Mouse (Mus musculus) bone marrow, adult 2 months (tissue): Measurements from ENCODE around the gene Actr6. TPM values are rescaled to one million over a fixed set of nuclear protein-coding genes. Genes with fewer than 3 reads are reported as not detected.

ENCODE experiments used
- H3K27ac ChIP-seq: fragments of 200-500 bp; 2 replicates; pipeline ENCODE4 v1.5.1; 2012; ENCODE audit warnings: low read depth, mild to moderate bottlenecking, control low read depth, inconsistent platforms, low read length; ENCODE audit not compliant: control insufficient read depth, poor library complexity, insufficient read depth
- H3K4me1 ChIP-seq: fragments of 200-500 bp; 2 replicates; pipeline ENCODE4 v1.6.1; 2011; ENCODE audit warnings: low read length; ENCODE audit not compliant: control insufficient read depth, insufficient read depth
- H3K4me3 ChIP-seq: fragments of 200-500 bp; replicated peaks from 2 replicates; pipeline ENCODE3; 2011; ENCODE audit warnings: mild to moderate bottlenecking, low read depth, low read length, control low read depth; ENCODE audit not compliant: control insufficient read depth
- CTCF ChIP-seq: fragments of 200-500 bp; IDR thresholded peaks from 2 replicates; pipeline ENCODE4 v1.5.1; 2011; ENCODE audit warnings: low read length, control low read depth; ENCODE audit not compliant: control insufficient read depth, insufficient read depth
- POLR2A ChIP-seq: fragments of 200-500 bp; IDR thresholded peaks from 2 replicates; pipeline ENCODE4 v1.6.1; 2011; ENCODE audit warnings: low read depth, mild to moderate bottlenecking, control low read depth, low read length, borderline replicate concordance; ENCODE audit not compliant: control insufficient read depth
- WGBS: fragments of 180-500 bp; shearing (Covaris S2); methylation state at CpG from one replicate; pipeline ENCODE4 v1.1.7; 2018; 5-methylcytosine and 5-hydroxymethylcytosine counted together
- polyA plus RNA-seq: library from polyadenylated mRNA; stranded (reverse); fragments of >200 nt; gene quantifications from 2 replicates; pipeline ENCODE4 v1.2.4, GENCODE M21; 2011; ENCODE audit warnings: low replicate concordance; ENCODE audit not compliant: missing spikeins, insufficient read depth, insufficient read length

The Actr6 gene
- polyA plus RNA-seq, 1 experiment: 3.7 TPM

DNA sequence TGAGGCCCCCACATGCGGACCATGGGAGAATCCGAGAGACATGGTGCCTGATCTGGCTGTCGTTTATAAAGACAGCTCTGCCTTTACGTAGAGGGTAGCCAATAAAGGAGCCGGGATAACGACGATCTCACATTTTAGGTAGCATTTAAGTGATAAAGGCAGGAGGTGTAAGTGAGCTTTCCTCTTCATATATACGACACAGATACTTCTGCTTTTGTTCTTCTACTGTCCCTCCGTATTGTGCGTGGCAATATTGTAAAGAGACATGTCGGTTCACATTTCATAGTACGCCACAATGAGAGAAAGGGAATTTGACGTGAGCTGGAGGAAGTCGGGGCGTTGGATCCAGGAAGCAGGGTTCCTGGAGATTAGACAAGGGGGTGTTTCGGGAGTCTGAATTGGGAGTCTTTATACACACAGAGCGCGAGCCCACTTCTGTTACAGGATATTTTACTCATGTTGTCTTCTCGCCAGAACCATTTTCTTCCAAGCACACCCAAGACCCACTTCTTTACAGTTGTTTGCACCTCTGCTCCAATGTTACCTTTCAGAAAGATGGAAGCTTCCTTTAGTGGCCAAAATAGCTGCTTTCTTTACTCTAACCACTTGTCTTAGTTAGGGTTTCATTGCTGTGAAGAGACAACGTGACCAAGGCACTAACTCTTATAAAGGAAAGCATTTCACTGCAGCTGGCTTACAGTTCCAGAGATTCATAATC, 36.7 kb downstream of the Actr6 start:
- 28% methylated on average over 20 of the region's 20 CpGs for WGBS
- H3K27ac ChIP-seq: no peak overlapping the region
- no peak overlapping the region for H3K4me3 ChIP-seq
- TF ChIP-seq POLR2A (no peak), CTCF (no peak)
- no peaks in the 10 kb centered on the region for H3K4me1 ChIP-seq

DNA sequence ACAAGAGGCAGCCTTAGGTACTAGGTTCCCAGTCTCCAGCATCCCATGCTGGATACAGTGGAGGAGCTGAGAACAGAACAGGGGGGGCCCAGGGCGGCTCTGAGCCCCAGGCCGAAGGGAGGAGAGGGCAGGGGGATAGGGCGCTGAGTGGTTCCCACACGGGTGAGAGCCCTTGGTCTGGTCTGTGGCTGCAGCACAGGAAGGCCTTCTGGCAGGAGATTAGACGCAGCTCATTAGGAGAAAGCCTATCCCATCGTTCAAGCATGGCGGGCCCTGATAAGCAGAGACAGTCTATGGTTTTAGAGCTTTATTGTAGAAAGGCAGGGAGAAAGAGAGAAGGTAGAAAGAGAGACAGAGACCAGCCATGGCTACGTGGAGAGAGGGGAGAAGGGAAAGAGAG, 42.1 kb downstream of the Actr6 start:
- Histone ChIP-seq H3K4me3 (no peak overlapping the region), H3K27ac (no peak overlapping the region), H3K4me1 (no peaks in the 10 kb centered on the region)
- TF ChIP-seq CTCF (no peak), POLR2A (no peak)
- WGBS: 51% methylated on average over 8 of the region's 8 CpGs

GRCm38 (mm10) chr10:89687455-89687854, 44.6 kb downstream of the Actr6 start:
- no peaks in the 10 kb centered on the region; the same call in 1 of the 2 replicates for H3K4me1 ChIP-seq

GRCm38 (mm10) chr10:89686139-89686808, 45.8 kb downstream of the Actr6 start, which contains the start of gene Scyl2:
Scyl2 (minus strand) TSS chr10:89686285.
- 7% methylated on average over 31 of the region's 31 CpGs for WGBS
- H3K4me1 ChIP-seq: no peaks in the 10 kb centered on the region; the same call in 1 of the 2 replicates
- TF ChIP-seq POLR2A: peak; percentile 44; the same call in 1 of the 2 replicates
- TF ChIP-seq CTCF: no peak
- H3K27ac ChIP-seq: peak within 1 kb of the TSS; percentile 72
- H3K4me3 ChIP-seq: peak within 1 kb of the TSS; percentile 74

More at GRCm38 (mm10) chr10:89687455-89687854, 44.6 kb downstream of the Actr6 start:
- H3K27ac ChIP-seq: no peak overlapping the region
- WGBS: 25% methylated on average over 2 of the region's 2 CpGs
- TF ChIP-seq POLR2A (no peak), CTCF (no peak)
- H3K4me3 ChIP-seq: no peak overlapping the region

- WGBS: 2% methylated on average over 51 of the region's 51 CpGs
- TF ChIP-seq CTCF (no peak), POLR2A (no peak)
- H3K4me3 ChIP-seq: peak overlapping the region; percentile 74
- peak overlapping the region; percentile 72 for H3K27ac ChIP-seq
- H3K4me1 ChIP-seq: no peaks in the 10 kb centered on the region; the same call in 1 of the 2 replicates
Observed at GRCm38 (mm10) chr10:89685391-89686138, 46.5 kb downstream of the Actr6 start.

GRCm38 (mm10) chr10:89682961-89683360, 49.1 kb downstream of the Actr6 start:
- Histone ChIP-seq H3K4me3 (no peak overlapping the region), H3K27ac (no peak overlapping the region), H3K4me1 (no peaks in the 10 kb centered on the region; the same call in 1 of the 2 replicates)
- WGBS: 87% methylated on average over 10 of the region's 10 CpGs
- TF ChIP-seq POLR2A: no peak
- TF ChIP-seq CTCF: no peak

DNA sequence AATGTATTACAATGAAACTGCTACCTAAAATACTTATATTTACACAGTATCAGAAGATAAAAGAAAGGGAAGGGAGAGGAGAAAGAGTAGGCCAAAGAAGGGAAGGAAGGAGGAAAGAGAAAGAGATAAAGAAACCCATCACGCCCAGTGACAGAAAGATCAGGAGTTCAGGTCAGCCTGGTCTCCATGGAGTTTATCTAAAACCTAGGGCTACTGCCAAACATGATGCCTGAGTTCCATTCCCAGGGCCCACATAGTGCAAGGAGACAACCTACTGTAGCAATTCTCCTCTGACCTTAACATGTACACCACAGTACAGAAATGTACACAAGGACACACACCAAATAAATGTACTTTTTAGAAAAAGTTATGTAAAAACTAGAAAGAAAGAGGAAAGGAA, 49.9 kb downstream of the Actr6 start:
- 74% methylated on average over 1 of the region's 1 CpGs for WGBS
- no peak overlapping the region for H3K27ac ChIP-seq

DNA sequence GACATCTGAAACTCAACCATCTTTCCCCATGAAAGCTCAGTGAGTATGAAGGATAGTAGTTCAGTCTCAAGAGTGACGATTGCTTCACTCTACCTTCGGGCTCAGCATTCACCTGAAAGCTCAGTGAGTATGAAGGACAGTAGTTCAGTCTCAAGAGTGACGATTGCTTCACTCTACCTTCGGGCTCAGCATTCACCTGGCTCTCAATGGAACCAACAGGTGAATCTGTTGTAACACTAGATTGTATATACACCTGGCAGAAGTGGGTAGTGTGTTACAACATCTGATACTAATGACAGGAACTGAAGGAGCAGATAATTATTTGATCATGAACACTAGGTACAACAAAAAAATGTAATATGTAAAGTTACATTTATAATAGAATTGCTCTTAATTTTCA, 50.4 kb downstream of the Actr6 start:
- Histone ChIP-seq H3K4me1 (no peaks in the 10 kb centered on the region; the same call in 1 of the 2 replicates), H3K4me3 (no peak overlapping the region), H3K27ac (no peak overlapping the region)
- TF ChIP-seq CTCF: no peak
- no peak for TF ChIP-seq POLR2A
- WGBS: 82% methylated on average over 4 of the region's 4 CpGs

More for the DNA sequence above, 49.9 kb downstream of the Actr6 start:
- Histone ChIP-seq H3K4me3 (no peak overlapping the region), H3K4me1 (no peaks in the 10 kb centered on the region; the same call in 1 of the 2 replicates)
- TF ChIP-seq POLR2A (no peak), CTCF (no peak)
